Mouse (Mus musculus): ENCODE measurements around the gene Plxna1.

The Plxna1 gene

DNA sequence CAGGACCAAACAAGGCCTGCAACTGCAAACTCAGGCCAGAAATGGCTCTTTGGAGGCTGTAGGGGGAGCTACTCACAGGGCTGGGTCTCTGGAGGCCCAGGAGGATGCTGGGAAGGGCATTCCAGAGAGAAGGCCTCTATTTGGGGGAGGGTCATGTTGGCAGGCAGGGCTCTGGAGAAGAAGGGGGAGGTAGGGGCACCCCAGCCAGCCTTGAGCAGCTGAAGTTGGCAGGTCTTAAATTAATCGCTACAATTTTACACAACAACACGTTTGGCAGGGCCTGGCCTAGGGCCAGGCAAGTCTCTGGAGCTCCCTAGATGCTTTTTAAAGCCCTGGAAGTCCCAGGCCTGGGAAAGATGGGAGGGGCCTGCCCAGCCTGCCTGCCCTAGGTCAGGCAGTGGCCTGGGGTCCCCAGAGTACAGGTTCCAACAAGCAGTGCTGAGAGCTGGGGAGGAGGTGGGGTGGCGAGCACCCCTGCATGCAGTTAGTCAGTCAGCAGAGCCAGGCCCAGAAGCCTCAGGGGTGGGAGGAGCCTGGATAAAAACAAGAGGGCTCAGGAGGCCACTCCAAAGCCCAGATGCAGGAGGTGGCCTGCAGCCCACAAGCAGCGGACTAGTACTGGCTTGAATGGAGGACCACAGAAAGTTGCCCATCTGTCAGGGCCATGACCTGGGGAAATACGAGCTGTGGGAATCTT, 10.8 kb downstream of the Plxna1 start:
- H3K36me3 ChIP-seq (ENCODE audit: control insufficient read depth, insufficient read depth, low read length, poor library complexity, severe bottlenecking), result no peaks in the 10 kb centered on the region
- no peak for DNase-seq (ENCODE audit: low read depth, low spot score)
- no peaks in the 10 kb centered on the region for H3K27me3 ChIP-seq (ENCODE audit: control insufficient read depth, insufficient read depth, low read length, poor library complexity, severe bottlenecking)

DNA sequence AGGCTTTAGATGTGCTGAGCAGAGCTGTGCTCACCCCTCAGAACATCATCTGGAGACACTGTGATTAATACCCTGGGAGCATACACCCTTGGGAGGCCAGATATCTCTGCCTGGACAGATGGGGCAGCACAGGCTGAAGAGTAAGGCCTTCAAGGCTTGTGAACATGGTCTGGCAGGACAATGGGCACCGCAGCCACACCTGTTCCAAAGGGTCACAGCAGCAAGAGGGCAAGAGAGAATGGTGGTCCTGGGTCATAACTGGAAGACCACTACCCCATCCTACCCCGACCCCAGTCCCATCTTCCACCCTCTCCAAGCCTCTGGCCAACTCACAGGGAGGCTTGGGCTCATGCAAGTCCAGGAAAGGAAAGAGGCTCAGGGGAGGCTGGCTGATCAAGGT, 11.9 kb downstream of the Plxna1 start:
- Histone ChIP-seq H3K36me3 (ENCODE audit: control insufficient read depth, insufficient read depth, low read length, poor library complexity, severe bottlenecking) (no peaks in the 10 kb centered on the region), H3K27me3 (ENCODE audit: control insufficient read depth, insufficient read depth, low read length, poor library complexity, severe bottlenecking) (no peaks in the 10 kb centered on the region)
- DNase-seq (ENCODE audit: low read depth, low spot score), result no peak

DNA sequence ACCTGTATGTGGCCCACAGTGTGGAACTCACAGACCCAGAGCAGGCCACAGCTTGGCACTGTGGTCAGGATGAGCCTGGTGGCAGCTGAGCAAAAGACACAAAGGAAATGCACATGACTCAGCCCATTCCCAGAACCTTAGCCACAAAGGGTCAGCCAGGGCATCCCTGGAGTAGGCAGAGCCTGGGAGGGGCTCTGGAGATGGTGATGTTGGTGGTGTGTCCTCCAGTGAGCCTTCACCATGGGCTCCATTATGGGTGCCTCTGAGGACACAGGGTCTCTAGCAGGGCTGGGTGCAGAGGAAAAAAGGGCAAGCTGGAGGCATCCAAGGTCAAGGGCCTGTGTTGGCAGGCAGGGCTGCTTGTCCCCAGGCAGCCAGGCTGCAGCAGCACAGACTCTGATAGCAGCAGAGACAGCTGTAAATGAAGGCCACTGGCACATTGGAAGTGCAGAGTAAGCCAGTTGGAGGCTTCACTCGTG, 12.3 kb downstream of the Plxna1 start:
- H3K36me3 ChIP-seq (ENCODE audit: control insufficient read depth, insufficient read depth, low read length, poor library complexity, severe bottlenecking), result no peaks in the 10 kb centered on the region
- no peak for DNase-seq (ENCODE audit: low read depth, low spot score)

GRCm38 (mm10) chr6:89348363-89348762, 14.1 kb downstream of the Plxna1 start:
- Histone ChIP-seq H3K27me3 (ENCODE audit: control insufficient read depth, insufficient read depth, low read length, poor library complexity, severe bottlenecking) (no peaks in the 10 kb centered on the region), H3K36me3 (ENCODE audit: control insufficient read depth, insufficient read depth, low read length, poor library complexity, severe bottlenecking) (no peaks in the 10 kb centered on the region)
- DNase-seq (ENCODE audit: low read depth, low spot score), result no peak

More for the DNA sequence above, 12.3 kb downstream of the Plxna1 start:
- no peaks in the 10 kb centered on the region for H3K27me3 ChIP-seq (ENCODE audit: control insufficient read depth, insufficient read depth, low read length, poor library complexity, severe bottlenecking)

- no peak for DNase-seq (ENCODE audit: low read depth, low spot score)
- Histone ChIP-seq H3K27me3 (ENCODE audit: control insufficient read depth, insufficient read depth, low read length, poor library complexity, severe bottlenecking) (no peaks in the 10 kb centered on the region), H3K36me3 (ENCODE audit: control insufficient read depth, insufficient read depth, low read length, poor library complexity, severe bottlenecking) (no peaks in the 10 kb centered on the region)
Measured at GRCm38 (mm10) chr6:89347792-89348191, 14.6 kb downstream of the Plxna1 start.

- DNase-seq (ENCODE audit: low read depth, low spot score), result no peak
- no peaks in the 10 kb centered on the region for H3K36me3 ChIP-seq (ENCODE audit: control insufficient read depth, insufficient read depth, low read length, poor library complexity, severe bottlenecking)
- H3K27me3 ChIP-seq (ENCODE audit: control insufficient read depth, insufficient read depth, low read length, poor library complexity, severe bottlenecking), result no peaks in the 10 kb centered on the region
Measured at GRCm38 (mm10) chr6:89345855-89346254, 16.6 kb downstream of the Plxna1 start.

GRCm38 (mm10) chr6:89345486-89345785, 17.0 kb downstream of the Plxna1 start:
- DNase-seq (ENCODE audit: low read depth, low spot score), result no peak
- Histone ChIP-seq H3K36me3 (ENCODE audit: control insufficient read depth, insufficient read depth, low read length, poor library complexity, severe bottlenecking) (no peaks in the 10 kb centered on the region), H3K27me3 (ENCODE audit: control insufficient read depth, insufficient read depth, low read length, poor library complexity, severe bottlenecking) (no peaks in the 10 kb centered on the region)

DNA sequence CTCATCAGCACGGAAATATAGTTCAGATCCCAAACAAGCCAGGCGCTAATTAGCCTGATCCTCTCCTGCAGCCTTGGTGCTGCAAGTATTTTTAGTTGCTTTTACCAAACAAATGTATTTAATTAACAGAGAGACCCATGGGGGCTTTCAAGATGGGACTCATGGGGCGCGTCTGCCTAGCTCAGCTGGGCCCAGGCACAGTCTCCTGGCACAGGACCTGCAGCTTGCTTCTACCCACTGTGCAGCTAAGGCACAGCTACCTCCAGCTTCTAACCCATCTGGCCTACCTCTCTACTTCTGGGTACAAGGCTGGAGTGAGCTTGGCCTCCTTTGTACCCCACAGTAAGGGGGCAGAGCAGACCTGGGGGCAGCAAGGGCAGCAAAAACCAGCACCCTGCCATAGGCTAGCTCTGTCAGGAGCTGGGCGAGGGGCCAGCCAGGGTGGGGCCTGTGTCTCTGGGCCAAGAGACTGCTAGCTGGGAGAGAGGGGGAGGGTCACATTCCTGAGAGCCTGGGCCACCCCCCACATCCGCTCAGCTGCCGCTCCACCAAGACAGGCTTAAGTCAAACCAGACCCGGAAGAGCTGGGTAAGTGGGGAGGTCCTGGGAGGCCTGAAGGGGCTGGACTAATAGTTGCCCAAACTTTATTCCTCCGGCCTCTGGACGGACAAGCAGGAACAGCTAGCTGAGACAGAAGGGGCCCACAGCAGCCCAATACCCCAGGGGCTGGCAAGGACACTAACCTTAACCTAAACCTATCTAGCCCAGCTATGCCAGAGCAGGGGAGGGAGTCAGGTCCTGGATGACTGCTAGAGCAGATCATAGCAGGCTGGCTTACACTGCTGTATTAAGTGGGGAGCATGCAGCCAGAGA, 17.6 kb downstream of the Plxna1 start:
- DNase-seq (ENCODE audit: low read depth, low spot score), result no peak
- no peaks in the 10 kb centered on the region for H3K36me3 ChIP-seq (ENCODE audit: control insufficient read depth, insufficient read depth, low read length, poor library complexity, severe bottlenecking)
- no peaks in the 10 kb centered on the region for H3K27me3 ChIP-seq (ENCODE audit: control insufficient read depth, insufficient read depth, low read length, poor library complexity, severe bottlenecking)

DNA sequence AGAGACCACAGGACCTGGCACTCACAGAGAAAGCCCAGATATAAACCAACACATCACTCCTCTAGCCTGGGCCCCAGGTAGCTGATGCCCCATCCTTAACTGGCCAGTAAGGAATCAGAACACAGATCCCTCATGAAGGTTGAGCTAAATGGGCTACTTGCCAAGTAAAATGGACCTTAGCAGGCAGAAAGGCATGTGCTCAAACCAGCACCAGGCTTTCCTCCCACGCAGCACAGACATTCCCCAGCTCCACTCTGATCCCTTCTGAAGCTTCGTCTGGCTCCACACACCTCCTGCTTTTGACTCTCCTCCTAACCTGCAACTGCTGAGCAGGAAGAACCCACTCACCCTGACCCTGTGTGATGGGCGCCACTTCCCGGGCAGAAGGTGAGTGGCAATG, 20.4 kb downstream of the Plxna1 start:
- no peak for DNase-seq (ENCODE audit: low read depth, low spot score)
- H3K36me3 ChIP-seq (ENCODE audit: control insufficient read depth, insufficient read depth, low read length, poor library complexity, severe bottlenecking), result no peaks in the 10 kb centered on the region
- no peaks in the 10 kb centered on the region for H3K27me3 ChIP-seq (ENCODE audit: control insufficient read depth, insufficient read depth, low read length, poor library complexity, severe bottlenecking)

GRCm38 (mm10) chr6:89339447-89339846, 23.0 kb downstream of the Plxna1 start:
- Histone ChIP-seq H3K27me3 (ENCODE audit: control insufficient read depth, insufficient read depth, low read length, poor library complexity, severe bottlenecking) (no peaks in the 10 kb centered on the region), H3K36me3 (ENCODE audit: control insufficient read depth, insufficient read depth, low read length, poor library complexity, severe bottlenecking) (no peaks in the 10 kb centered on the region)
- no peak for DNase-seq (ENCODE audit: low read depth, low spot score)

DNA sequence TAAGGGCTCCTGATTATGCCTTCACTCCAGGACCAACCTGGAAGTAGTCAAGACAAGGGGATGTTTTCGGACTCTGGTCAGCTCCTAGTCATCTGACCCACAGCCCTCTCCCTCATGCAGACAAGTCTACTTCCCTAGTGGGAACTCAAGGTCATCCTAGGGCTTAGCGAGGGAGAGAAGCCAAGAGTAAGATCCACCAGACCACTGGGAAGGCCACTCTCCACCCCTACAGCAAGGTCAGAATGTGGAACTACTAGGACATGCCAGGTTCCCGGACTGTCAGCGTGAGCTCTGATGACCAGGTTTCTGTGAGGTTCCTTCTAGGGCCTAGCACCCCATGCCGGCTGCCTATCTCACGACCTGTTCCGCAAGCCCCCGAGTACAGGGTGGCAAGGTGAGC, 23.7 kb downstream of the Plxna1 start:
- no peaks in the 10 kb centered on the region for H3K36me3 ChIP-seq (ENCODE audit: control insufficient read depth, insufficient read depth, low read length, poor library complexity, severe bottlenecking)
- no peak for DNase-seq (ENCODE audit: low read depth, low spot score)
- H3K27me3 ChIP-seq (ENCODE audit: control insufficient read depth, insufficient read depth, low read length, poor library complexity, severe bottlenecking), result no peaks in the 10 kb centered on the region

- H3K27me3 ChIP-seq (ENCODE audit: control insufficient read depth, insufficient read depth, low read length, poor library complexity, severe bottlenecking), result no peaks in the 10 kb centered on the region
- no peak for DNase-seq (ENCODE audit: low read depth, low spot score)
- no peaks in the 10 kb centered on the region for H3K36me3 ChIP-seq (ENCODE audit: control insufficient read depth, insufficient read depth, low read length, poor library complexity, severe bottlenecking)
Measured at GRCm38 (mm10) chr6:89337574-89337973, 24.8 kb downstream of the Plxna1 start.

DNA sequence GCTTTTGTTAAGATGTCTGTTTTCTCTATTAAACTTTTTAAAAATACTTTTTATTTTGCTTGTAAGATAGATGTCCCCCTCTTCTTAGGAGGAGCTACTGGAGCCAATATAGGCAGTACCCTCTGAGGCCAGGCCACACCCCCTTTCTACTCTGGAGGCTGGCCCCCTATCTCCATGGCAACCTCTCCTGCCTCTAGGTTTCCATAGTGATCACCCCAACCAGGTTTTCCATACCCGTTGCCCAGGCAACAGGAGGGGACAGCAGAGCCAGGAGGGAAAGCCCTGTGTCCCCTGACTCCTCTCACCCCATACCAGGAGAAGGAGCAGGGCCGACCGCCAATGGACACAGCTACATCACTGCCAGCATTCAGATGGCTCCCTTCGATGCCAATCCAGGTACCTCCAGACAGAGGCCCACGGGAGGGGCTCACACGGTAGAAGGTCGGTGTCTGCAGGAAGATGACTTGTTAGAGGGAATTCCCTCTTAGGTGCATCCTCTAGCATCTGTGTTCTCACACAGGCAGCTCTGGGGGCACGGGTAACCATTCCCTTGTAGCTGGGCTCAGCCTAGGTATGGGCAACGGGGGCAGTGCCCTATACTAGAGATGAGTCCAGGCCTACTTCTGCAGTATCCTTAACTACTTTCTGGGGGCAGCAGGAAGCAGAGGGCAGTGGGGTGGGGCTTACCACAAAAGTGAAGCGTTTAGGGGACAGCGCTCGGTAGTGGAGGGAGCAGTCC, 28.3 kb downstream of the Plxna1 start:
- Histone ChIP-seq H3K36me3 (ENCODE audit: control insufficient read depth, insufficient read depth, low read length, poor library complexity, severe bottlenecking) (no peaks in the 10 kb centered on the region), H3K27me3 (ENCODE audit: control insufficient read depth, insufficient read depth, low read length, poor library complexity, severe bottlenecking) (no peaks in the 10 kb centered on the region)
- no peak for DNase-seq (ENCODE audit: low read depth, low spot score)

GRCm38 (mm10) chr6:89330957-89331356, 31.5 kb downstream of the Plxna1 start:
- no peak for DNase-seq (ENCODE audit: low read depth, low spot score)
- Histone ChIP-seq H3K36me3 (ENCODE audit: control insufficient read depth, insufficient read depth, low read length, poor library complexity, severe bottlenecking) (no peaks in the 10 kb centered on the region), H3K27me3 (ENCODE audit: control insufficient read depth, insufficient read depth, low read length, poor library complexity, severe bottlenecking) (no peaks in the 10 kb centered on the region)

DNA sequence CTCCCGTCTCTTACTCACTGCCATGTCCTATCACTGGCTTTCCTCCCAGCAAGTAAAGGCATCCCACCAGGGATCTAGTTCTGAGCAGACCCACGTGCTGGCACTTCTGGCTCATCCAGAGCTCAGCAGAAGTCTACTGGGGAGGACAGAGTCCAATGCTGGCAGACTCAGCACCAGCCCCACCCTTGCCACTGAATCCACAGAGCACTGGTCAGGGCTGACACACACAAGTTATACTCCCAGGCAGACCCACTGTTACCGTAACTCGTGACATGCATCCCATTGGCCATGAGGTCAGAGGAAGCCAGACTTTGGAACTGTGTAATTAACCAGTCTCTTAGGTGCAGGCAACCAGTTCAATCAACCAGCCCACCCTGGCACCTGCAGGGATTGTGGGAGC, 33.8 kb downstream of the Plxna1 start:
- Histone ChIP-seq H3K27me3 (ENCODE audit: control insufficient read depth, insufficient read depth, low read length, poor library complexity, severe bottlenecking) (no peaks in the 10 kb centered on the region), H3K36me3 (ENCODE audit: control insufficient read depth, insufficient read depth, low read length, poor library complexity, severe bottlenecking) (no peaks in the 10 kb centered on the region)
- no peak for DNase-seq (ENCODE audit: low read depth, low spot score)

Data from splenic B cell, adult 2 months (primary cell).